Mouse (Mus musculus) left cerebral cortex, postnatal 36 days (tissue): ENCODE measurements at regions not wholly inside any gene's neighbourhood (a gene's known extent, or its start where the extent isn't known, plus 50 kb on each side); places are given as distances from the start of the nearest gene placed in this dataset.
"Not testable (repeated sequence)": the region's sequence is repeated elsewhere in the genome, so short reads cannot be mapped to it uniquely, and the experiment has no call there.

Experiments
- DNase-seq, 2 experiments: peaks; one replicate each; pipeline ENCODE4 v3.0.0; 2021 to 2022; ENCODE audit warnings: low spot score in 2 of 2, mixed read lengths in 1 of 2
- intact Hi-C: fragments of 180-260 bp; cut with DNase I; formaldehyde crosslinking; loops from one replicate; pipeline ENCODE4 v1.15.1; 2025

DNA sequence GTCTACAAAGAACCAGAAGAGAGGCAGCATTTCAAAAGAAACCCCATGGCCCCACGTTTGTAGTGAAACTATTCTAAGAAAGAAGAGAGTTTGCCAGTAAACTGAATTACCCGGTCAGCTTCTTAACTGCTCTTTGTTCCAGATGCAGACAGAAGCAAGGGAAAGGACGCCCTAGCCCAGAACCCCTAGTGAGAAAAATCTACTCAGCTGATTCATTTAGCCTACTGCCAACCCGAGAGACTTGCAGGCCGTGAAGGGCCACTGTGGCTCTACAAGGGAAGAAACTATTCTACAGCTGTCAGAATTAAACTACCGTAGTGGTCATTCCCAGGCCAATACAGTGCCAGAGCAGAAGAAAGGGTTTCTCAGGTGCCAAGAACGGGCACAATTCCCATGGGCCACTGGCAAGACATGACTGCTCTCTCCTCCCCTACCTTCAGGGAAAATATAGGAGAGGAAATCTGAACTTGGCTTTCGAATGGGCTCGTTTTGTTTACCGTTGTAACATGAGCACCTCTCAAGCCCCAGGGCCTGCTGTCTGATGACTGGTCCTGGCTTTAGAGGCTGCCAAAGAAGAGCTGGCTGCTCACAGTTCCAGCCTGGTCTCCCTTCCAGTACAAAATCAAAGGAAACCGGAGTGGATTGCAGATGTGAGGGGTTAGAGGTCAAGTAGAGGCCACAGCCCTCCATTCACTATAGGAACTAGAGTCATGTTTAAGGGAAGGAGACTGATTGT lies 111.7 kb upstream of the Dlg1 start:
- intact Hi-C loops = no loop called here
- DNase-seq = no peak

DNA sequence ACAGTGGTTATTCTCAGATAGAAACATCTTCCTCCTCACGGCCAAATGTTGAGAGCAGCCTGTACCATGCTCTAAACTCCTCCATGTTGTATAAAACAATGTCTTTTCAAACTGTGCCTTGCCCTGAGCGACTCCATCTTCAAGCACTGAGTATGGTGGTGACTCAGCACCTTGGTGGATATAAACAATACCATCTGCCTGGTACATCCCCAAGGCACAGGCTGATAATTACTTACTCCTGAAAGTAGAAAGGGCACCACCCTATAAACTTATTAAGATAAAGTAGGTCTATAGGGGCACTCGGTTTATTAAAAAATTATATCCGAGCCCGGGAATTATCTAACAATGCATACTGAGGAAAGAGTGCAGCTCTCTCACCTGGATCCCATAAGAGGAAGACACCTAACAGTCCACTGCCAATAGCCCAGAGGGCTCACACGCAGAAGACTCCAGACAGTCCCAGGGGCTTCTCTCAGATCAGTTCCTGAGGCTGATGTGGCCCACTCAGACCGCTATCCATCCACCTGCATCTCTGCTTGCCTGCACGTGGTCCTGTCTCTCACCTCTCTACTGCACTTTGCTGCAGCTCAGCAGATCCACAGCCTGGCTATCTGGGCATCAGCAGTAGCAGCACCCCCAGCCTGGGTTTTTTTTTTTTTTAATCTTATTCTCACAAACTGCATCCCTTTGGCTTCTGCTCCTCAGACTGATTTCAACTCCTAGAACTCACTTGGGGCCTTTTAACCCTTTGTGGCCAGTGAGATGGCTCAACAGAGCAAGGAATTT lies 109.7 kb upstream of the Dlg1 start:
- intact Hi-C loops = no loop called here
- DNase-seq = no peak

DNA sequence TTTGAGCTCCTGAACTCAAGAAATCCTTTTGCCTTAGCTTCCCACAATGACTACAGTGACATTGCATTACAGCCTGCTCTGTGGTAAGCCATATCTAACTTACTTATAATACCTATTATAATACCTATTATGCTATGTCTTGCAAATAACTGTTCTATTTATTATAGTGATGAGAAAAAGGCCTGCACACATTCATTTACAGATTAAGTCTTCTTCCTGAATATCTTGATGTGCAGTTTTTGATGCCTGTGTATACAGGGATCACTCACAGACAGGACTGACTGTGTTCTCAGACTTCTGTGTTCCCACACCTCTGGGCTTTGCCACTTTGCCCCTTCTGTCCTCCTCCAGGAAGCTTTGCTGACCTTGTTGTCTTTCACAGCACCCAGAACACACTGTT lies 102.8 kb upstream of the Dlg1 start:
- intact Hi-C loops = no loop called here
- DNase-seq = no peak

DNA sequence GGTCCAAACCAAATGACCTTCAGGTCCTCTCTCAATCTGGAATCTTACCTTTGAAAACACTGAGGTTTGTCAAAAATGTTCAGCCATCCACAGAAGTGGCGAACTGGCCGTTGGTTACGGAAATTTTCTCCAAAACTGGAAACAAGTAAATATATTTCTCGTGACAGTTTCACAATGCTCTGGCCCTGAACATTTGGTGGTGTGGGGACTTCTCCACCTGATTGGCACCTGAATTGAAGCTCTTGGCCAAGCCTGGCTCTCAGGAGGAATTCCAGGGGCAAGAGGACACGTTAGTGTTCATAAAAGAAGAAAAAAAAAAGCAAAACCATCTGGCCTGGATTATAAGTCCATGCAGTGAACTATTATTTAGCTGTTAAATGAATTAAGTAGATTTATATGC lies 98.3 kb upstream of the Dlg1 start:
- DNase-seq = no peak
- intact Hi-C loops = no loop called here

DNA sequence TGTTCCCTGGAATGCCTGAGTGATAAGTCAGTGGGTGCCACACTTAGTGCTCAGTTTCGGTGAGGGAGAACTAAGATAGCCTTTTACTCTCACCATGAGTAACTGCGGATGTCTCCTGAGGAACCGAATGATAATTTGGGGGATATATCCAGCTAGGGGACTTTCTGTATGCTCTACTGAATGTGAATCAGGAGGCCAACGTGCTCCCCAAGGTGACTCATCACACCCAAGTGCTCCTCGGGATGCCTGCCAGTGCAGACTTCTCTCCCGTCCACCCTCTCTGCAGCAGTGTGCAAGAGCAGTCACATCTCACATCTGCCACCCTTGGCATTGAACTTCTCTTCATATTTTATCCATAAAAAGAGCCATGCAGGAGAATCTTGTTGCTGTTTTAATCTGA lies 94.9 kb upstream of the Dlg1 start:
- no peak for DNase-seq
- intact Hi-C loops = no loop called here

DNA sequence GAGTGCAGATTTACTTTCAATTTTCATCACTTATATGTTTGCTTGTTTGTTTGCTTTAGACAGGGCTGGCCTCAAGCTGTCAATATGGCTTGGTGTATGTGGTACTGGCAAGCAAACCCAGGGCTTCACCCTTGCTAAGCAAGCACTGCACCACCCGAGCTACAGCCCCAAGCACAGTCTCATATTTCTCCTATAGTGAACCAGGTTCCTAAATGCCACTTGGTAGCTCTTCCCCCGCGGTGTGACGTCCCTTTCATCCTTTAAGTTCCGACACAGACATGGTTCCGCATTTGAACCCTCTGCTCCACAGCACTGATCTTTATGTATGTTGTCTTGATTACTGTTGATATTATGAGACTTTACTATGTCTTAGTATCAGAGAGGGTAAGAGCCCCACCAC lies 93.4 kb upstream of the Dlg1 start:
- no peak for DNase-seq
- intact Hi-C loops = no loop called here

DNA sequence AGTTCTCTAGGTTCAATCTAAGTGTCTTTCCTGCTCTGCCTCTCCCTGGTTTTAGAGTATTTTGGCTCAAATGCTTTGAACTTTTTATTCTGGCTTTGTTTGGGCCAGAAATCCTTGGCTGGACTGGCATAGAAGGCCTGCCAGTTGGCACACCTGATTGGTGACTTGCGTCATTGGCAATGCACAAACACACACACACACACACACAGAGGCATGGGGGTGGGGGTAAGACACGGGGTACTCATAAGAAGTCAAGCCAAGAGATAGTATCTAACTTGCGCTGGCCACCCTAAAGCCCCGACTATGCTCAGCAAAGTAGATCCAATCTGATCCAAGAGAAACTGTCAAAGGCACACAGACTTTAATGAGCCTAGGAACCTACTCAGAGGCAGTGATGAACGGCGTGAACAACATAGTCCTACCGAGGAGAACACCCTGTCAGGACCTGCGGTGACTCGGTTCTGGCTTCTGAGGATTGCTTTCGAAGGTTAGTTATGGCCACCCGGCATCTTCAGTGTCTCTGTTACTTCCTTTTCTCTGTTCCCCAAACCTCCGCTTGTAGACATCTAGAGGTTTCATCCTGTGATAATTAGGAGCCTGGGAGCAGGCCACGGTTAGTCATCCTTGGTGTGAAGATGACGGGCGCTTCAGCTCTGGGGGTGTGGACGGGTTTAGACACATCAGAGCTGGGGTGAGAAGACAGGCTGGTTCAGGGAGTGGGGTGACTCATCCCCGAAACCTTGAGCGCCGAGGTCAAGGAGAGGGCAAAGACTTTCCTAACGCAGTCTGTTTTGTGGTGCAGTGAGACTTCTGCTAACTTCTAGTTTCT lies 92.7 kb upstream of the Dlg1 start:
- no peak for DNase-seq
- intact Hi-C loops = no loop called here

DNA sequence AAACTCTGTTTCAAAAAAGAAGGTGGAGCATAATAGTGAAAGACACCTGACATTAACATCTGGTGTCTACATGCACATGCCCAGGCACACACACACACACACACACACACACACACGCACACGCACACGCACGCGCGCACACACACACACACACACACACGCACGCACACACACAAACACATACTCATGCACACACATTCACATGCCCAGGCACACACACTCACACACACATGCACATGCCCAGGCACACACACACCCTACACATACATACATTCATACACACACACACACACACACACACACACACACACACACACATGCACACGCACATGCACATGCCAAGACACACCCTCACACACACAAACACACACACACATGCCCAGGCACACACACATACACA lies 89.4 kb upstream of the Dlg1 start:
- DNase-seq, intact Hi-C loops: not testable (repeated sequence)

DNA sequence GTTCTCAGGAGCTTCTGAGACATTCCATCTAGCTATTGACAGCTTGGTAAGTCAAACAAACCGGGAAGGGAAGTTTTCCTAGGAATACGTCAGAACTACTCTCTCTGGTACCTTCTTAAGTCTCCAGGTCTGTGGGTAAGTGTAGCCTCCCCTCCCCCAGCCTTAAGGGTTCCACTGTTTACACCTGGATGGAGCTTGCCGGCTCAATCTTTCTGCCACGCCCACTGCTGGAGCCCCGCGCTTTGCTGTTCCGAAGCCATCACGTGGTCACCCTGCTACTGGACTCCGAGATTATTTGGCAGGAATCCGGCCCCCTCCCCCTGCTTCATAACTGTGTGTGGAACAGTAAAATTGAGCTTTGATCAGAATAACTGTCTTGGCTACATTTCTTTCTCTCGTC lies 87.6 kb upstream of the Dlg1 start:
- DNase-seq, intact Hi-C loops: not testable (repeated sequence)

DNA sequence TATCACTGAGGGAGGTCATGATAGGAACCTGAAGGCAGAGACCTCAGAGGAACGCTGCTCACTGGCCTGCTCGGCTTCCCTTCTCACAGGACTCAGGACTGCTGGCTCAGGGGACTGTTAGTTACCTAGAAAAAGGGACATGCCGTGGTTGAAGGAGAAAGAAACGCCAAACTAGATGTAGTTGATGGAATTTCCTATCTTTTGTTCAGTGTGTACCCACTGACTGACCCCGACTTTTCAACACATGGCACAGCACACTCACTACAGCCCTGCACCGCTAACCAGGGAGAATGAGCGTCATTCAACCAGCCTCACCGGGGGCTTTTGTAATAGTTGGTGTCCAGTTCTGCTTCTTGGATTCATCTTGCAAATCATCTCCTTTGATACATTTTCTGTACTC lies 86.8 kb upstream of the Dlg1 start:
- intact Hi-C loops = no loop called here
- DNase-seq = no peak

DNA sequence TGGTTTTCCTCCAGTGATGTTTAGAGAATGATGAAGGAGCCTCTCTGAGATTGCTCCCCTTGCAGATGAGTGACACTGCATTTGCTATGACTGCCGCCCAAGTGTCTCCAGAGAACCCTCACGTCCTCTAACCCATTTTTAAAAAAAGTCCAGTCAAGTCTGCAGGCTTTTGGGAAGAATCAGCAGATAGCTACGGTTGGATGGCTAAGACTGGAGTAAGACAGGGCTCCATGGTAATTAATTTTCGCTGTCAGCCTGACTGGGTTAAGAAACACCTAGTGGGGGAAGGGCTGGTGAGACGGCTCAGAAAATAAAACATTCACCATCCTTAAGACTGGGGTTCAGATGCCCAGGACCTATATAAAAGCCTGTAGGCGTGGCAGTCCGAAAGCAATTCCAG lies 85.9 kb upstream of the Dlg1 start:
- intact Hi-C loops = no loop called here
- no peak for DNase-seq

DNA sequence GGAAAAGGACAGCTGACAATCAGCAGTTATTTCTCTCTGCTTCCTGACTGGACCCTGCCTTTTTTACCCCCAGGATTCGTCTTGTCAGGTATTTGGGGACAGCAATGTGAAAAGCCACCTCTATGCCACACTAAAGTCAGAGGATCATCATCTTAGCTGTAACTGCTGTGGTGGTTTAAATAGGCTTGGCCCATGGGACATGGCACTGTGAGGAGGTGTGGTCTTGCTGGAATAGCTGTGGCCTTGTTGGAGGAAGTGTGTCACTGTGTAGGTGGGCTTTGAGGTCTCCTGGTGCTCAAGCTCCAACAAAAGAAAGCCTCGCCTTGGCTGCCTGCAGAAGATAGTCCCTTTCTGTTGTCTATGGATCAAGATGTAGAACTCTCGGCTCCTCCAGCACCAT lies 83.9 kb upstream of the Dlg1 start:
- intact Hi-C loops = no loop called here
- DNase-seq = no peak

DNA sequence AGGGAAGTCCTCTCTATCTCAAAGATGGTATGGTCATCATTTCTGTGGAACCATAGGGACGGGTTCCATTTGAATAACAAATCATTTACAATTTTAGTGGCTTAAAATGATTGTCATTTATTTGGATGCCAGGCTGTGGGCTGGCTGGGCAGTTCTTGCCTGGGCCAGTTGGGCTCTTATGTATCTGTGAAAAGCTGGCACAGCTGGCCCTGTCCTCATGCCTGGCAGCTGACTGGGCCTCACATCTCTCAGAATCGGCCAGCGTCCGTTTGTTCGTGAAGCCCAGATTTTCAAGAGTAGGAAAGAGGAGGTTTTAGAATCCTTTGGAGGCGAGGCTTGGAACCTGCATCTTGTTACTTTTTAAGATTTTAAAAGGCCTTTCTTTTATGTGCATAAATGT lies 82.5 kb upstream of the Dlg1 start:
- intact Hi-C loops = no loop called here
- no peak for DNase-seq

DNA sequence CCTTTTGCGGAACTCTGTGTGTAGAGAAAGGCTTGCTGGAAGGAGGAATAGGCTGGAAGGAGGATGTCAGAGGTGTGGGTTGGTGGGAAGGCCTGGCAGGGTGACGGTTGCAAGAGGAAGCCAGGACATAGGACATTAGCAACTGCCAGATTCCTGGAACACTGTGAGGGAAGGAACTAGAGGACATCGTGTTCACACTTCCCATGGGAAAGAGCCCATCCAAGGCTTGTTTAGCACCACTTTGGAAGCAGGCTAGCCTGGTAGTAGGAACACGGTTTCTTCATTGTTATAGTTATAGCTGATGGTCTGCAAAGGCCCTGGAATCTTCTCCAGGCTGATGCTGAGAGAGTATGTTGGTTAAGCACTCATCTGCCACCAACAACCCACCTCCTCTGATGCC lies 80.4 kb upstream of the Dlg1 start:
- no peak for DNase-seq
- intact Hi-C loops = no loop called here

DNA sequence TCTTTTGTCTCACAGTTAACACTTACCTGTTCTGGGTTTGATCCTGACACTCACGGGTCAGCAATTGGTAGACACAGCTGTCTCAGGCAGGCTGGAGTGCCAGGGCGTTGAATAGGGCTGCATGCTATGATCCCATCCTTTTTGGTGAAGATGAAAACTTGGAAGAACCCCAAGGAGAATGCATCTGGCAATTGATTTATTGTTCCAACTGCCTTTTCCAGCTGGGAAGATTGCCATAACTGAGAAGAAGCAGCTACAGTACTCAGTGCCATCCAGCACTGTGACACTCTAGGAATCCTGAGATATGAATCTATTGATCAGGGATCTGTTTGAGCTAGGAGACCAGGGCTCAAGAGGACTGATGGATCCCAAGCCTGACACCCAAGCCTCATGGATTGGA lies 79.6 kb upstream of the Dlg1 start:
- intact Hi-C loops = no loop called here
- DNase-seq = no peak

DNA sequence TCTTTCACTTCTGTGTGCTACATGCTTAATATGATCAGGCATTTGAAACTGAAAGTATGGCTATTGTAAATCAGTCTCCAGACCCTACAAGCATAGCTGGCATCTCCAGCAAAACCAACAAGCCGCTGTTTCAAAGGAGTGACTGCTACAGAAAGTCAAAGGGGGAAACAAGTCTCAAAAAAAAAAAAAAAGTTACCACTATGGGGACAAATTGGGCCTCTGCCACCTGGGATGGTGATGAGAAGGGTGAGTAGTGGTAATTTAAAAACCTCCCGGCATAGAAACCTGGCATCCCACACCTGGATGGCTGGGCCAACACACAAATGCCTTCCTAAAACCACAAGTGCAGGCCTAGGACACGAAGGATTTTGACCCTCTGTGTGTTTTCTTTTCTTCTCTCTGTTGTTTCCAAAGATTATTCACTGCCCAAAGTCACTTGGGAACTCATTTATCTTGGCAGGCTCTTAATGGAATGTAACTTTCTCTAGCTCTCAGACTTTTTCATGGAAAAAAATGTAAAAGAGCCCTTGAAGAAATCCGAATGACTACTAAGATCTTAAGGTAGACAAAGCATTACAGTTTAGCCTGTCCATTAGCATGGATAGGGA lies 78.9 kb upstream of the Dlg1 start:
- DNase-seq = no peak
- intact Hi-C loops = no loop called here

DNA sequence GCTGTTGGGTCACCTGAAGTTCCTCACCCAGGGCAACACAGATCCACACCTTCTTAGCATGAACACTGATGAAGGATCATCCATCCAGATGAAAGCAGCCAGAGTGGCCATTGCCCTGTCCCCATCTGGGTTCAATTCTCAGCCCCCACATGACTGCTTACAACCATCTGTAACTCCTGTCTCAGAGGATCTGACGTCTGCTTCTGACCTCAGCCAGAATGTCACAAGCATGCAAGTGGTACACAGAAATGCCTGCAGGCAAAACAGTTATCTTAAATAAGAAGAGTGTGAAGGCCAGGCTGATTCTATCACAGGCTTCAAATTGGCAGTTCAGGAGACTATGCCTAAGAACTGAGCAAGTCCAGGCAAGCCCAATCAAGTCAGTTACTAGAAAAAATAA lies 76.2 kb upstream of the Dlg1 start:
- no peak for DNase-seq
- intact Hi-C loops = loop anchor here (5.0 kb wide), 1 partner anchor 120 kb away; no protein-coding TSS in a partner anchor

DNA sequence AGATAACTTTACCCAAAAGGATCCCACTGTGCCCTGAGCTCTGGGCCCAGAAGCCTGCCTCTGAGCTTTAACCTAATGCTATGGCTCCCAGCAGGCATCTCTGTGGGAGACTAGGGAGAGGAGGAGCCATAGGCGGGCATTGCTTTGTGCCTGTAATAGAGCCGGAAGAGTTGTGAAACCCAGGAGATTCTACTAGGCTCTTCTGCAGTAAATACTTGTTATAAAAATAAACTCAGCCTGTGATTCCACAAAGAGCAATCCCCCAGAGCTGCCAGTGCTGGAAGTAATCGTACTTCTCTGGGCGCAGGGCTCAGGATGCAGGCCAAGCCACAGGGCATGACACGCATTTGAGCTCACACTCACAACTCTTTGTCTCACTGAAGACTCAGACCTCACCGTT lies 73.7 kb upstream of the Dlg1 start:
- intact Hi-C loops = loop anchor here (5.0 kb wide), 1 partner anchor 122 kb away; no protein-coding TSS in a partner anchor

DNA sequence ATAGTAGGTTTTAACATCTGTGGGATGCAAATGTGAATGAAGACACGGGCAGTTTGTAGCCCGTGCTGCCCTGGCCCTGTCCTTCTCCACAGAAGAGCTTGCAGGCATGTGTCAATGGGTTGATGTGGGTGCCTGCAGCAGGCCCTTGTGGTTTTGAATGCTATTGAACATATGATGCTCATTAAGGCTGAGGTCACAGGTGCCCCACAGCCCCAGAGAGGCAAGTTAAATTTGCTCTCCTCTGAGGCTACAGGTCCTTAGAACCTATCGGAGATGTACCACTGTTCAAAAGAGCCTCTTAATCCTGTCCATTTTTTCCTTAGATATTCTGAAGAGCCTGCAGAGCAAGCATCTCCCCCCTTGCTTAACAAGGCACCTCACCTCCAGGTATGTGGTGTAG lies 71.7 kb upstream of the Dlg1 start:
- no peak for DNase-seq
- intact Hi-C loops = loop anchor here (5.0 kb wide), 2 partner anchors 84 to 106 kb away; no protein-coding TSS in a partner anchor

More for the DNA sequence above, 73.7 kb upstream of the Dlg1 start:
- DNase-seq = no peak
